Mouse (Mus musculus): ENCODE data around the gene Olfr1264.

DNA sequence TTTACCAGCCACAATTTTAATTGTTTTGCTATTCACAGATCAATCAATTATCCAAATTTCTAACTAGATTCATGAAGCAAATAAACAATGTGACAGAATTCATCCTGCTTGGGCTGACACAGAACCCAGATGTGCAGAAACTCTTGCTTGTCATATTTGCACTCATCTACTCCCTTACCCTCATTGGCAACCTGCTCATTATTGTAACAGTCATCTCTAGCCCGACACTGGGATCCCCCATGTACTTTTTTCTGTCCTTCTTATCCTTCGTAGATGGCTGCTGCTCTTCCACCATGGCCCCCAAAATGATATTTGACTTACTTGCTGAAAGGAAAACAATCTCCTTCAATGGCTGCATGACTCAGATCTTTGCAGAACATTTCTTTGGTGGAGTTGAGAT lies 47.7 kb downstream of the Olfr1264 start:
- TF ChIP-seq CTCF (IDR thresholded peaks at IDR 0.05; ENCODE audit: extremely low read depth, insufficient read depth, insufficient read length, insufficient replicate concordance) = no peak
- no peak for TF ChIP-seq POLR2A (IDR thresholded peaks at IDR 0.05; ENCODE audit: low read depth, low read length)

Measured in spleen, adult 2 months (tissue).